Mouse (Mus musculus) fibroblast of lung, adult 2 months (primary cell): ENCODE results near the gene Jpt1.
A peak's percentile ranks its signal among the peaks of the same experiment; 100 is the strongest.
"Not testable (repeated sequence)": the region's sequence is repeated elsewhere in the genome, so short reads cannot be mapped to it uniquely, and the experiment has no call there.

Experiments
- DNase-seq: peaks from one replicate; pipeline ENCODE4 v3.0.0-alpha.2; 2011; ENCODE audit warnings: low read depth

Jpt1 gene

GRCm38 (mm10) chr11:115475025-115475757 is 39.0 kb downstream of the Jpt1 start, which contains the start of gene Armc7:
Gene Armc7 (plus strand): TSS chr11:115475667.
- peak; percentile 85 for DNase-seq

- DNase-seq, result peak; percentile 83
These were observed 40.4 kb downstream of the Jpt1 start for GRCm38 (mm10) chr11:115473626-115474275.

GRCm38 (mm10) chr11:115472183-115472582 is 42.0 kb downstream of the Jpt1 start:
- no peak for DNase-seq

GRCm38 (mm10) chr11:115467217-115467618 is 47.0 kb downstream of the Jpt1 start:
- DNase-seq, result no peak

- DNase-seq, result no peak
These were observed 49.3 kb downstream of the Jpt1 start for GRCm38 (mm10) chr11:115464851-115465250.

- DNase-seq, result no peak
These were observed 50.8 kb downstream of the Jpt1 start for GRCm38 (mm10) chr11:115463397-115463796.

GRCm38 (mm10) chr11:115462243-115462891 is 51.8 kb downstream of the Jpt1 start, which contains the start of gene Slc16a5:
Gene Slc16a5 (plus strand): TSS chr11:115462474.
- DNase-seq, result no peak

- DNase-seq, result no peak
These were observed 52.3 kb downstream of the Jpt1 start for GRCm38 (mm10) chr11:115461846-115462242.

GRCm38 (mm10) chr11:115460976-115461375 is 53.2 kb downstream of the Jpt1 start:
- DNase-seq, result no peak

GRCm38 (mm10) chr11:115457405-115457804 is 56.8 kb downstream of the Jpt1 start:
- no peak for DNase-seq

GRCm38 (mm10) chr11:115456182-115456581 is 58.0 kb downstream of the Jpt1 start:
- DNase-seq, result no peak

- DNase-seq, result no peak
These were observed 58.6 kb downstream of the Jpt1 start for GRCm38 (mm10) chr11:115455619-115456018.

GRCm38 (mm10) chr11:115454822-115455221 is 59.4 kb downstream of the Jpt1 start:
- not testable (repeated sequence) for DNase-seq

- DNase-seq, result no peak
These were observed 60.9 kb downstream of the Jpt1 start for GRCm38 (mm10) chr11:115453306-115453705.

GRCm38 (mm10) chr11:115452281-115452860 is 61.8 kb downstream of the Jpt1 start:
- DNase-seq, result no peak

GRCm38 (mm10) chr11:115451781-115452241 is 62.4 kb downstream of the Jpt1 start:
- DNase-seq, result no peak

- DNase-seq, result no peak
These were observed 64.0 kb downstream of the Jpt1 start for GRCm38 (mm10) chr11:115450176-115450575.

- DNase-seq, result no peak
These were observed 65.2 kb downstream of the Jpt1 start for GRCm38 (mm10) chr11:115448998-115449397.

- no peak for DNase-seq
These were observed 66.1 kb downstream of the Jpt1 start for GRCm38 (mm10) chr11:115448075-115448474.
